Mouse (Mus musculus) embryonic facial prominence, embryonic 12.5 days (tissue): Measurements from ENCODE around the gene Olfr646. TPM values are rescaled to one million over a fixed set of nuclear protein-coding genes. Genes with fewer than 3 reads are reported as not detected.

Experiments
- polyA plus RNA-seq: library from polyadenylated mRNA; unstranded; fragments of >200 nt; fragmentation: Nextera tagmentation; extraction: Ambion mirVana; gene quantifications from 2 replicates; pipeline ENCODE4 v1.2.1, GENCODE M21; 2016

The Olfr646 gene
- polyA plus RNA-seq, 1 experiment from 2014 or later: not detected

Other genes with a start within 250 kb of the Olfr646 start
- gene Olfr66, start 218.6 kb upstream of the Olfr646 start, polyA plus RNA-seq: not detected in 2 replicates
- gene Olfr64, start 210.4 kb upstream of the Olfr646 start, polyA plus RNA-seq: not detected in 2 replicates
- gene Olfr65, start 201.4 kb upstream of the Olfr646 start, polyA plus RNA-seq: not detected in 2 replicates
- not detected in 2 replicates for gene Olfr631, start 176.0 kb upstream of the Olfr646 start, polyA plus RNA-seq
- 0.06 TPM in 1 of 2 replicates, not detected in the other for gene Olfr632, start 170.5 kb upstream of the Olfr646 start, polyA plus RNA-seq
- not detected in 2 replicates for gene Olfr633, start 160.4 kb upstream of the Olfr646 start, polyA plus RNA-seq
- not detected in 2 replicates for gene Olfr635, start 133.7 kb upstream of the Olfr646 start, polyA plus RNA-seq
- not detected in 2 replicates for gene Olfr638, start 106.1 kb upstream of the Olfr646 start, polyA plus RNA-seq
- 0.04 TPM in 1 of 2 replicates, not detected in the other for gene Olfr639, start 87.6 kb upstream of the Olfr646 start, polyA plus RNA-seq
- not detected in 2 replicates for gene Olfr640, start 79.3 kb upstream of the Olfr646 start, polyA plus RNA-seq
- not detected in 2 replicates for gene Olfr641, start 69.4 kb upstream of the Olfr646 start, polyA plus RNA-seq
- gene Olfr642, start 52.2 kb upstream of the Olfr646 start, polyA plus RNA-seq: not detected in 2 replicates
- not detected in 2 replicates for gene 4930516K23Rik, start 43.4 kb upstream of the Olfr646 start, polyA plus RNA-seq
- gene Olfr644, start 33.0 kb upstream of the Olfr646 start, polyA plus RNA-seq: not detected in 2 replicates
- gene Olfr645, start 19.4 kb upstream of the Olfr646 start, polyA plus RNA-seq: not detected in 2 replicates
- not detected in 2 replicates for gene Ubqln5, start 25.0 kb downstream of the Olfr646 start, polyA plus RNA-seq
- gene Olfr643, start 32.5 kb downstream of the Olfr646 start, polyA plus RNA-seq: not detected in 2 replicates
- not detected in 2 replicates for gene Ubqln3, start 38.4 kb downstream of the Olfr646 start, polyA plus RNA-seq
- gene Ubqlnl, start 45.7 kb downstream of the Olfr646 start, polyA plus RNA-seq: not detected in 2 replicates
- gene Olfm5, start 60.0 kb downstream of the Olfr646 start, polyA plus RNA-seq: 0.33 and 0.45 TPM in 2 replicates
- gene Olfr648, start 78.5 kb downstream of the Olfr646 start, polyA plus RNA-seq: 0.24 and 0.37 TPM in 2 replicates
- gene Olfr649, start 91.1 kb downstream of the Olfr646 start, polyA plus RNA-seq: not detected in 2 replicates
- 1.9 and 2.2 TPM in 2 replicates for gene Trim6, start 113.9 kb downstream of the Olfr646 start, polyA plus RNA-seq
- 1.6 and 2.0 TPM in 2 replicates for gene Trim34a, start 139.6 kb downstream of the Olfr646 start, polyA plus RNA-seq
- 0.13 and 0.15 TPM in 2 replicates for gene Trim5, start 183.2 kb downstream of the Olfr646 start, polyA plus RNA-seq
- 5.3 and 5.8 TPM in 2 replicates for gene Trim12a, start 210.6 kb downstream of the Olfr646 start, polyA plus RNA-seq
- 0.22 TPM in 1 of 2 replicates, not detected in the other for gene Trim34b, start 224.6 kb downstream of the Olfr646 start, polyA plus RNA-seq
- gene Trim12c, start 248.5 kb downstream of the Olfr646 start, polyA plus RNA-seq: 2.0 and 2.3 TPM in 2 replicates